Mouse (Mus musculus): ENCODE data around the gene Elmsan1. TPM values are rescaled to one million over a fixed set of nuclear protein-coding genes. Genes with fewer than 3 reads are reported as not detected.

The Elmsan1 gene
- polyA plus RNA-seq, 1 experiment: 11.9 TPM

GRCm38 (mm10) chr12:84215758-84216440 is 2.8 kb downstream of the Elmsan1 start:
- no peak for DNase-seq (ENCODE audit: low spot score)

DNA sequence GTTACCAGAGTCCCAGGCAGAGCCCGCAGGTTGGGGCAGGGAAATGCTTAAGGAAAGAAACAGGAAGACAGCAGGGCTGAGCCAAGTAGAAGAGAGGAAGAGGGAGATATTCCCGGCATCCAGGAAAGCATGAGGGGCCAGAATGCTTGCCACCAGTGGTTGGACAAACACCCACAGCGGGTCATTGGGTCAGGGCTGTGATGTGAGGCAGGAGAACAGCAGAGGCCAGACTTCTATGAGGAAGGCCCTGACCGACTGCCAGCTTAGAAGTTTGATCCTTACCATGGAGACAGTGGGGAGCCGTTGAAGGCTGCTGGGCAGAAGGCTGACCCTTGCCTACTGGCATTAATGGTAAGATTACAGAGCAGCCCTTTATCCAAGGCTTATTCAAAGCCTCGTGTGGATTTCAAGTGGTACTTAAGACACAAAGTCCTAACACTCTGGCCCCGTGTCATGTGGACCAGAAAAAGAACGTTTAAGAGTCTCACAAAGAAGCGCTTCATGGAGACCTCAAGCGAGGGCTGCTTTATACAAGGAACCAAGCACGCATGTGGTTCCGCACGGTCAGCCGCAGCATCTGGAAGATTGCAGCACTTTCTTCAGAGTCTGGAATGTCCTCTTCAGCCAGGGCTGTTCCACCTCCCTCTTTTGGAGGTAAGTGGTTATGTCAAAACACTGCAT is 4.0 kb downstream of the Elmsan1 start:
- DNase-seq (ENCODE audit: low spot score): no peak

DNA sequence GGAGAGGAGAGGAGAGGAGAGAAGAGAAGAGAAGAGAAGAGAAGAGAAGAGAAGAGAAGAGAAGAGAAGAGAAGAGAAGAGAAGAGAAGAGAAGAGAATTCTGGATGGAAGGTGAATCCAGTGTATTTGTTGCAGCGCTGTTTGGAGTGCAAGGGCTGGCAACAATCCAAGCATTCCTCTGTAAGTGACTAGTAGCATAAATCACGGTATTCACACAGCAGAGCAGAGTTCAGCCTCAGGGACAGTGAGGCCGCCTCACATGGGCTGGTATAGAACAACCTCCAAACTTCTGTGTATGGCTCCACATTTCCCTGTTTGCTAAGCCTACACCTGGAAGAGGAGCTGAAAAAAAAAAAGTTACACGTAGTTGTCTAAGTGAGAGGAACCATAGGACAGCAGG is 6.4 kb downstream of the Elmsan1 start:
- no peak for DNase-seq (ENCODE audit: low spot score)

DNA sequence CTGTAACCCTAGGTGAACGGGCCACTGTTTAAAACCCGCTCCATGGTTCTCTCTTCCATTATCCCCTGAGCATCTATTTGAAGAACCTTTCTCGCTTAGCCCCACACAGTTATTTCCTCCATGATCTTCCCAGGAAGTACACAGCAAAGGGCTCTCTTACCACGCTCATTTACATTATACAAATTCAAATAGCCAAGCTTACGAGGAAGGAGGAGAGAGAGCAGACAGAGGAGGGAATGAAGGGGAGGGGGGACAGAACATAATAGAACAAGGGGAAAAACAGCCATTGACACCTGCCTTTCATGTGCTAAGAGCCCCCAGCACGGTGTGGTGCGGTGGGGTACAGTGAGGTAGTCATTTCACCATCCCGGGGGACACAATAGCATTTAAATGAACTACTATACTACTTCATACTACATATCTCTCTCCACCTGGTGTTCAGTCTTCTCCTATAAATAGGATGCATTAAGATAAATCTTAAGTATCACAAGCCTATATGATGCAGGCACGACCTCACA is 7.6 kb downstream of the Elmsan1 start:
- DNase-seq (ENCODE audit: low spot score): no peak

- no peak for DNase-seq (ENCODE audit: low spot score)
Measured at GRCm38 (mm10) chr12:84210288-84210687, 8.4 kb downstream of the Elmsan1 start.

- DNase-seq (ENCODE audit: low spot score): no peak
Measured at GRCm38 (mm10) chr12:84209093-84209492, 9.6 kb downstream of the Elmsan1 start.

DNA sequence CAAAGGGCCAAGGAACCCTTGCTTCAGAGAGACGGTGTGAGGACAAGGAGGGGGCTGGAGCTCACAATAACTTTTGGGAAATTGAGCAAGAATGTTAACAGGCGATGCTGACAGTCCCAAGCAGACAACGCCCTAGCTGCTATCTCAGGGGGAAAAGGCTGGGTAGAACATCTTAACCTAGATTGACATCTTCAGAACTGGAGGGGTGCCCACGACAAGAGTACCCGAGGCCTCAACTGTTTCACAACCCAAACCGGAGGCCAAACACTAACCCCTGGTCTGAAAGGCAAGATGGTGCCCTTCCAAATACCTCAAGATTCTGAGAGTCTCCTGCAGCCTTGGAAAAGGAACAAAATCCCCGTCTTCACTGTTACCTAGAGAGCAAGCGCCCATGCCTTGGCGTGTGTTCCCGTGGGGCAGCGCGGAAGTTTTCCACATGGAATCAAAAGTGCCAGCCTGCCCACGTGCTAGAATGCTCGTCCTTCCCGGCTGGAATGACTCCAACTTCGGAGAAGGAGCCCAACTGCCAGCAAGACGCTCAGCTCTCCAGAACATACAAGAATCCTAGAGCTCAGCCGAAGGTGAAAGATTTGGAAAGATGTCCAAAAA is 11.4 kb downstream of the Elmsan1 start:
- no peak for DNase-seq (ENCODE audit: low spot score)

DNA sequence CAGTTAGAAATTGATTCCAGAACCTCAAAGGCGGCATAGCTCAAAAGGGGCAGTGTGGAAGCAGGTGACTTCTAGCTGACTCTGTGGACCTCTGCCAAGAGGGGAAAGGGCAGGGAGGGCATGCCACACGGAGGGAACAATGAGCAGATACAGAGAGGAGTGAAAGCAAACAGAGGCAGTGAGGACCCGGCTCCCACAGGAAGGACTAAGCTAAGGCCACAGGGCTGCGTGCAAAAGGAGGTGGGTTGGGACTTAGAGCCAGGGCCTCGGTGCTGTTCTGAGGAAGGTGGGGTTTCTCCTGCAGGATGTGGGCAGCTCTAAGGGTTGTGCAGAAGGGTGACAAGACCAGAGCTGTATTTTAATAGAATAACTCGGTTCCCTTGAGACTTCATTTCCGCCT is 12.2 kb downstream of the Elmsan1 start:
- DNase-seq (ENCODE audit: low spot score): no peak

DNA sequence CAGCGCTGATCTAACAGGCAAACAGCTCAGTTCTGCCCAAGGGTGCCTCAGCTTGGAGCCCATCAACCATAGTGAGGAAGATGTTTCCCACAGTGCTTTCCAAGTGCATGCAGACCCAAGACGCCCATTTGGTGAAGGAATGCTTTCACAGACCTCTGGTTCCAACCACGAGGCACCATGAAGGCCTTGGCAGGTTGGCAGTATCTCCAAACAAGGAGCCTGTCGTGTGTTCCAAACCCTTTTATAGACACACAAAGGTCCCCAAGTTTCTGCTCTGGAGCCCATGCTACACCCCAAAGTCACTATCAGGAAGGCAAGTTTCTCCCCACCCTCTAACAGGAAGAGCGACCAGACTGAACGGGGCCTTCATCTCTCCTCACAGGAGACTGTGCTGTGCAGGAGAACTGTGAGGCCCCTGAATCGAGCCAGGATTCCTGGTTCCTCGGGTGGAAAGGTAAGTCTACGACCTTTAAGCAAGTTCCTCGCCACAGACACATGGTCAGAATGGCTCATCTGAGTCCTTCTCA is 13.0 kb downstream of the Elmsan1 start:
- no peak for DNase-seq (ENCODE audit: low spot score)

DNA sequence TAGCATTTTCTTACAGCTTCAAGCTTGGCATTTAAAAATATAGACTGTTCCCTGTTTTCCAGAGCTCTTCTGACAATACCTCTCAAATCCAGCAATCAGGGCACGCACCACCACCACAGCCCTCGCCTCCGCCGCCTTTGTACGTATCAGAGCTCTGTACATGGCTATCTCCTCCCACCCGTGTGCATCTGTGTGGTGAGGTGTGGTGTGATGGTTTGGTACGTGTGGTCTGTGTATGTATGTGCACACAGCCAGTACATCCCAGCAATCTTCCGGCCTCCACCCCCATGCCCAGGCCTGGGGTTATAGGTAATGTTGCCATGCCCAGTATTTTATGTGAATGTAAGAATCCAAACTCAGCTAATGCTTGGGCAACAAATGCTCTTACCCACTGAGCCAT is 14.0 kb downstream of the Elmsan1 start:
- DNase-seq (ENCODE audit: low spot score): no peak

GRCm38 (mm10) chr12:84203778-84204216 is 14.9 kb downstream of the Elmsan1 start:
- DNase-seq (ENCODE audit: low spot score): no peak

DNA sequence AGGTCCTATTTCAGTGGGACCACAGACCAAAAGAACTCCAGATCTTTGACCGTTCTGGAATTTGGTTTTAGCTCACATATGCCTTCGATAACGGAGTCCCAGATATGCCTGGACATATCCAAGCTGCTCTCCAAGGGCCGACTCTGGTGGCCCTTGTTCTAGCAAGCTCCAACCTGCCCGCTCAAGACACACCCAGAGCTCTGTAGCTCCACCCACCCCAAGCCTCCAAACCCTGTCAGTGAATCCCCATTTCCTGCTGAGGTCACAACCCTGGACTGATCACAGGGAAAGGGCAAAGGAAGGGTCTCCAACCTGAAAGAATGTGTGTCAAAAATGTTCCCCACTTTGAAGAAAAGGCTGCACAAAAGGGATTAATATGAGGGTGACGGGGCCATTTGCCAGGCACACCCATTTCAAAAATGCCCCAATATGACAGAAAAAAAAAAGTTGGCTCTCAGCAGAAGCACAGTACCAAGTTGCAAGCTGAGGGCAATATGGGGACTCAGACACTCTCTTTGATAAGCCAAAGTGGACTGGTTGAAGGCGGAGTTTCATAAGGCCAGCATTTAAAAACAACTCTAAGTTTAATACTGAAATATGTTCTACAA is 15.4 kb downstream of the Elmsan1 start:
- no peak for DNase-seq (ENCODE audit: low spot score)

GRCm38 (mm10) chr12:84202561-84202960 is 16.1 kb downstream of the Elmsan1 start:
- DNase-seq (ENCODE audit: low spot score): no peak

DNA sequence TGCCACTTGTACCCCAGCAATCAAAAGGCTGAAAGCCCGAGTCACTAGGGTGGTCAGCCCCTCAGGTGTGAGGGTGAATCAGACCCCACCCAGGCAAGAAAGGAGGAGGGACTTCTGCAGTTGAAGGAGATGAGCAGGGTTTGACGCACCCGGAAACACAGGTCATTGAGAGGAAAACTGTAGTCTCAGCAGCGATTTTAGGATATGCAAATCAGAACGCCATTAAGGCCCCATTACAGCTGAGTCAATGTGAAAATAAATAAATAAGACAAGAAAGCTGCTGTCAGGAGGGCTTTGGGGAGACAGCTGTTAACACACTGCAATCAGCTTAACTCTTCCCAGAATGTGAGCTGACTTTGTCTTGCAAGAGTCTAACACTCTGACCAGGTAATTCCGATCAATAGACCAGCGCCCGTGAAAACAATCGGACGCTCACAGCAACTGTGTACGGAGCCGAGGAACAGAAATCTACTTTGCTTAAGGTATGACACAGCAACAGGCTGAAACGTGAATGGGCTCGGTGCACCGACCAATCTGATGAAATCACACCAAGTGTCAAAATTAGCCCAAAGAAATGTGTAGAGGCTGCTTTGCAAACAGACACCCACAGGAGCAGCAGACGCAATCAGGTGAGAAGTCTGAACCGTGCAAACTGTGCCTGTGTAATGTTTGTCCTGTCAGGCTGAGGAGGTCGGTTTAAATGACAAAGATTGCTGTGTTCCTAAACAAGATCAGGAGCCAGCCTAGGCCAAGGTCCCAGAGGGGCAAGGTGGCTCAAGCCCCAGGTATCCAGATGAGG is 16.8 kb downstream of the Elmsan1 start:
- no peak for DNase-seq (ENCODE audit: low spot score)

GRCm38 (mm10) chr12:84201222-84201621 is 17.5 kb downstream of the Elmsan1 start:
- DNase-seq (ENCODE audit: low spot score): no peak

GRCm38 (mm10) chr12:84198880-84199279 is 19.8 kb downstream of the Elmsan1 start:
- no peak for DNase-seq (ENCODE audit: low spot score)

GRCm38 (mm10) chr12:84198076-84198679 is 20.5 kb downstream of the Elmsan1 start:
- DNase-seq (ENCODE audit: low spot score): no peak

- no peak for DNase-seq (ENCODE audit: low spot score)
Measured at GRCm38 (mm10) chr12:84195195-84195594, 23.5 kb downstream of the Elmsan1 start.

GRCm38 (mm10) chr12:84194400-84195109 is 24.1 kb downstream of the Elmsan1 start:
- DNase-seq (ENCODE audit: low spot score): no peak

All from urinary bladder, adult 2 months (tissue).